Mouse (Mus musculus) limb, embryonic 14.5 days (tissue): ENCODE data around the gene Msmp. TPM values are rescaled to one million over a fixed set of nuclear protein-coding genes. Genes with fewer than 3 reads are reported as not detected.

ENCODE experiments used
- ATAC-seq: fragments of 200-750 bp; cut with Nextera tagmentation; 2 replicates; pipeline ENCODE4 v1.8.0; 2017; ENCODE audit warnings: low read depth, moderate number of reproducible peaks, moderate TSS enrichment; ENCODE audit not compliant: low FRiP score
- DNase-seq: peaks from one replicate; pipeline ENCODE4 v3.0.0-alpha.2; 2015; ENCODE audit warnings: low spot score
- H3K27ac ChIP-seq: fragments of 300-500 bp; sonication (generic); replicated peaks from 2 replicates; pipeline ENCODE4 v1.5.1; 2014; ENCODE audit warnings: low read depth, mild to moderate bottlenecking, low read length, moderate library complexity, mixed read lengths
- H3K27me3 ChIP-seq: fragments of 300-500 bp; sonication (generic); 2 replicates; pipeline ENCODE4 v1.6.1; 2014; ENCODE audit warnings: low read length, mixed read lengths; ENCODE audit not compliant: control insufficient read depth, insufficient read depth
- H3K36me3 ChIP-seq: fragments of 300-500 bp; sonication (generic); 2 replicates; pipeline ENCODE4 v1.6.1; 2014; ENCODE audit warnings: mild to moderate bottlenecking, low read length, moderate library complexity, mixed read lengths; ENCODE audit not compliant: control insufficient read depth, insufficient read depth
- H3K4me1 ChIP-seq: fragments of 300-500 bp; sonication (generic); 2 replicates; pipeline ENCODE4 v1.6.1; 2014; ENCODE audit warnings: antibody characterized with exemption, low read length, mixed read lengths; ENCODE audit not compliant: control insufficient read depth, insufficient read depth
- H3K4me2 ChIP-seq: fragments of 300-500 bp; sonication (generic); replicated peaks from 2 replicates; pipeline ENCODE4 v1.6.1; 2014; ENCODE audit warnings: low read depth, mild to moderate bottlenecking, low read length, moderate library complexity; ENCODE audit not compliant: severe bottlenecking
- H3K4me3 ChIP-seq: fragments of 300-500 bp; sonication (generic); replicated peaks from 2 replicates; pipeline ENCODE4 v1.5.1; 2014; ENCODE audit warnings: low read length
- H3K9ac ChIP-seq: fragments of 300-500 bp; sonication (generic); 2 replicates; pipeline ENCODE4 v1.6.1; 2014; ENCODE audit warnings: mild to moderate bottlenecking, low read depth, low read length, moderate library complexity; ENCODE audit not compliant: severe bottlenecking
- H3K9me3 ChIP-seq: fragments of 300-500 bp; sonication (generic); 2 replicates; pipeline ENCODE4 v1.6.1; 2016; ENCODE audit warnings: low read length; ENCODE audit not compliant: control insufficient read depth
- POLR2A ChIP-seq: fragments of 200-500 bp; IDR thresholded peaks from 2 replicates; pipeline ENCODE4 v1.8.0; 2012; ENCODE audit warnings: inconsistent platforms, mild to moderate bottlenecking, moderate library complexity, borderline replicate concordance; ENCODE audit not compliant: insufficient read depth, insufficient read length; ENCODE audit errors: extremely low read depth
- WGBS: fragments of 180-500 bp; shearing (Covaris S2); extraction: QIAGEN DNeasy Blood & Tissue Kit; methylation state at CpG from one replicate; pipeline ENCODE4 v1.1.7; 2014; 5-methylcytosine and 5-hydroxymethylcytosine counted together
- polyA plus RNA-seq, 2 experiments: library from polyadenylated mRNA; depleted of rRNA in 1 of 2; stranded (reverse) in 1 of 2; unstranded in 1 of 2; fragments of >200 nt; fragmentation: Nextera tagmentation in 1 of 2; extraction: Ambion mirVana in 1 of 2; gene quantifications; 2 replicates each; pipeline versions ENCODE4 v1.2.1 to v1.2.3; 2012 to 2014

Msmp gene
- polyA plus RNA-seq (2012; rRNA removed) (0.24 and 0.88 TPM in 2 replicates), polyA plus RNA-seq (2014; fragmentation: Nextera tagmentation; extraction: Ambion mirVana) (2.8 and 3.0 TPM in 2 replicates)

DNA sequence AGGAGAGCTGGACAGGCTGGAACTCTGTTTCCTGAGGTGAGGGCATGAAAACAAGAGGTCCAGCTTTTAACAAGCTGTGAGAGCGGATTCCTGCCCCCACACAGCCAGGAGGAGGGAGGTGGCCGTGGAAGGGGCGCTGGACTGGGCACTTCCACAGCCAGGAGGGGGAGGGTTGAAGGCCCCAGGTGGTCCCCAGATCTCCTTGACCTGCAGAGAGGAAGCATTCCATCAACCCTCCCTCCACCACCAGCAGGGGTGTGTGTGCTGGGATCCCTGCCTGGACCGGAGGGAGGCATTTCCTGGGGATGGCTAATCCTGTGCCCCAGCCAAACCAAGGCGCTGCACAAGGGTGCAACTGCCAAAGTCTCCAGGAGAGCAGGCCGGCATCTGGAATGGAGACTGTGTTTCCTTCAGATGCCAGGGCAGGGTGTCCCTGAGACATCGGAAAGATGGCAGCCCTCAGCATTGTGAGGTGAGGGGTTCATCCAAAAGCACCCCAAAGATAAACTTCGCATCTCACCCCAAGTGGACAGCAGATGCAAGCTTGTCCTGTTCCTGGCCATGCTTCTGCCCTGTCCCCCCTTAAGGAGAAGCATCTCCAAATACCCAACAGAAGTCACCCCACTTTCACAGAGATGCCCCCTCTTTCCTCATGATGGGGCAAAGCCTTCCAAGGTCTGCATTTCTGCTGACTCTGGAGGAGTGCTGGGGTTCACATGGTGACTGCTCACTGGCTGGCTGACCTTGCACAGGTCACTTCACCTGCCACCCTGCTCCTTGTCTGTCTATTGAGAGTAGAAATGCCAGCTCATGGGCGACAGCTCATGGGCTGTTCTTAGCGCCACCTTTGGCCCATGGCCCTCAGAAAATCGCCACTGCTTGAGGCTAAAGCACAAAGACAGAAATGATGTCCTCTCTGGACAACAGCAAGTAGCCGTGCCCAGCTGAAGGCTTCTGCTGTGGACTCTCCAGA lies at the start of gene Msmp:
Msmp (minus strand) TSS at position 51 of the 973 bp plus-strand sequence.
- H3K27ac ChIP-seq, result no peak within 1 kb of the TSS
- no peak within 1 kb of the TSS for H3K9ac ChIP-seq
- no peak within 1 kb of the TSS for H3K4me3 ChIP-seq
- H3K9me3 ChIP-seq, result no peaks in the 10 kb centered on the region
- no peak for TF ChIP-seq POLR2A
- ATAC-seq (no peak), DNase-seq (no peak)
- WGBS, result 70% methylated on average over 12 of the region's 12 CpGs
- H3K36me3 ChIP-seq, result peaks cover 42% of the 10 kb centered on the region
- no peak within 1 kb of the TSS for H3K4me2 ChIP-seq
- H3K4me1 ChIP-seq, result peaks cover 5% of the 10 kb centered on the region; the same call in 1 of the 2 replicates
- no peaks in the 10 kb centered on the region for H3K27me3 ChIP-seq

DNA sequence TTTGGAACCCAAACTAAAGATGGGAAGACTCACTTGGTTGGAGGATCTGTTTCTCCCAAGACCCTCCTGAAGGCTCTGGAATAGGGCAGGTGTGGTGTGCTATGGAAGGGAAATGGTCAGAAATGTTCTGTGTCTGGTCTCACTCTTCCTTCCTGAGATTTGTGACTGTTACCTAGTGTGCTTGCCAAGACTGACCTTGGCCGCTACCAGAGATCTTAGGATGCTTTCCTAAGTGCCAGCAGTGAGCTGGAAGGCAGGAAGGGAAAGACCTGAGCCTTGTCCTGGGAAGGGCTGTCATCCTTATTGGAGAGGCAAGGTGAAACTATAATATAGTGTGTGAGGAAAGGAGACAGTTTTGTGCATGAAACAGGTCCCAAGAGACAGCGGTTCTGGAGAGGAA lies 49.4 kb upstream of the Msmp start:
- WGBS, result 92% methylated on average over 2 of the region's 2 CpGs
- Histone ChIP-seq H3K9ac (no peak overlapping the region), H3K4me3 (no peak overlapping the region), H3K9me3 (no peaks in the 10 kb centered on the region), H3K36me3 (no peaks in the 10 kb centered on the region), H3K4me1 (peaks cover 26% of the 10 kb centered on the region), H3K27ac (no peak overlapping the region), H3K4me2 (peak overlapping the region; percentile 93), H3K27me3 (no peaks in the 10 kb centered on the region)
- no peak for ATAC-seq
- TF ChIP-seq POLR2A, result no peak
- no peak for DNase-seq

DNA sequence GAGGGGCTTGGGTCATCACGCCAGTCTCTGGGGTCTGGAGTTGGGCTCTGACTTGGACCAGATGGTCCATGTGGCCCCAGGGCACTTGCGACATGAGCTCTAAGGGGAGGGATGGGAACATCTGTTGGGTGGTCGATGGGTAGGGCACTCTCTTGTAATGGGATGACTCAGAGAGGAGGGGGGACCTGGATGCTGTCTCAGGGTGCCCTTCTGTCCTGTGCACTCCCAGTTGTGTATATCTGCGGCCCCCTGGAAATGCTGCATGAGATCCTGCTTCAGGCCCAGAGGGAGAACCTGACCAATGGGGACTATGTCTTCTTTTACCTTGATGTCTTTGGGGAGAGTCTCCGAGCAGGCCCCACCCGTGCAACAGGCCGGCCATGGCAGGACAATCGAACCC lies 49.0 kb upstream of the Msmp start:
- no peak for TF ChIP-seq POLR2A
- Histone ChIP-seq H3K9me3 (no peaks in the 10 kb centered on the region), H3K4me2 (peak overlapping the region; percentile 93), H3K9ac (peak overlapping the region; percentile 97; the same call in 1 of the 2 replicates), H3K4me3 (peak overlapping the region; percentile 68; the same call in 1 of the 2 replicates), H3K27me3 (no peaks in the 10 kb centered on the region), H3K4me1 (peaks cover 26% of the 10 kb centered on the region), H3K27ac (no peak overlapping the region), H3K36me3 (no peaks in the 10 kb centered on the region)
- DNase-seq (no peak), ATAC-seq (no peak)
- WGBS, result 81% methylated on average over 8 of the region's 8 CpGs

DNA sequence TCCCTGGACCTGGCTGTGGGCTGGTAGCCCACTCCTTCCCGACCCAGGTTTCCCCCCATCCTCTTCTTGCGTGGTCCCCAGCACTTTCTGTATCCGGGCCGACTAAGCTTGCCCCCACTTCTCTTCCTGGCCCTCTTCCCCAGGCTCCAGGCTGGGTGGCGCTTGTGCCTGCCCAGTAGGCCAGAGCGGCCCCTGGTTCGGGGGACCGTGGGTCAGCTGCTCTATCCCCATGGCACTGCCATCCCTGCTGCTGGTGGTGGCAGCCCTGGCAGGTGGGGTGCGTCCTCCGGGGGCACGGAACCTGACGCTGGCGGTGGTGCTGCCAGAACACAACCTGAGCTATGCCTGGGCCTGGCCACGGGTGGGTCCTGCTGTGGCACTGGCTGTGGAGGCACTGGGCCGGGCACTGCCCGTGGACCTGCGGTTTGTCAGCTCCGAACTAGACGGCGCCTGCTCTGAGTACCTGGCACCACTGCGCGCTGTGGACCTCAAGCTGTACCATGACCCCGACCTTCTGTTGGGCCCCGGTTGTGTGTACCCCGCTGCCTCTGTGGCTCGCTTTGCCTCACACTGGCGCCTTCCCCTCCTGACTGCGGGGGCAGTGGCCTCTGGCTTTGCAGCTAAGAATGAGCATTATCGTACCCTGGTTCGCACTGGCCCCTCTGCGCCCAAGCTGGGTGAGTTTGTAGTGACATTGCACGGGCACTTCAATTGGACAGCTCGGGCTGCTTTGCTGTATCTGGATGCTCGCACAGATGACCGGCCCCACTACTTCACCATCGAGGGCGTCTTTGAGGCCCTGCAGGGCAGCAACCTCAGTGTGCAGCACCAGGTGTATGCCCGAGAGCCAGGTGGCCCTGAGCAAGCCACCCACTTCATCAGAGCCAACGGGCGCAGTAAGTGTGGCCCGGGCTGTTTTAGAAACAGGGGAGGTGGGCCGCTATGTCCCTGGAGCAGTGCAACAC lies 47.9 kb upstream of the Msmp start:
- TF ChIP-seq POLR2A, result no peak
- H3K4me1 ChIP-seq, result peaks cover 26% of the 10 kb centered on the region
- peak overlapping the region; percentile 68 for H3K4me3 ChIP-seq
- no peaks in the 10 kb centered on the region for H3K27me3 ChIP-seq
- DNase-seq (no peak), ATAC-seq (peak; percentile 3; the same call in 1 of the 2 replicates)
- peak overlapping the region; percentile 97 for H3K9ac ChIP-seq
- H3K9me3 ChIP-seq, result no peaks in the 10 kb centered on the region
- no peaks in the 10 kb centered on the region for H3K36me3 ChIP-seq
- peak overlapping the region; percentile 74; the same call in 1 of the 2 replicates for H3K27ac ChIP-seq
- WGBS, result 46% methylated on average over 42 of the region's 42 CpGs
- H3K4me2 ChIP-seq, result peak overlapping the region; percentile 93
